Mouse (Mus musculus) gastrocnemius, postnatal 4 days (tissue): Measurements from ENCODE around the gene Pak1. TPM values are rescaled to one million over a fixed set of nuclear protein-coding genes. Genes with fewer than 3 reads are reported as not detected.
"Not testable (repeated sequence)": the region's sequence is repeated elsewhere in the genome, so short reads cannot be mapped to it uniquely, and the experiment has no call there.

Source experiments
- DNase-seq, 2 experiments: peaks; one replicate each; pipeline ENCODE4 v3.0.0; 2021 to 2022; ENCODE audit warnings: low spot score in 2 of 2, mixed read lengths in 2 of 2
- total RNA-seq, 2 experiments: library from RNA; stranded (reverse); gene quantifications; 2 replicates each; pipeline ENCODE4 v1.2.3; 2021

Pak1 gene
- total RNA-seq, 2 experiments from 2014 or later, result 123 to 124 TPM

DNA sequence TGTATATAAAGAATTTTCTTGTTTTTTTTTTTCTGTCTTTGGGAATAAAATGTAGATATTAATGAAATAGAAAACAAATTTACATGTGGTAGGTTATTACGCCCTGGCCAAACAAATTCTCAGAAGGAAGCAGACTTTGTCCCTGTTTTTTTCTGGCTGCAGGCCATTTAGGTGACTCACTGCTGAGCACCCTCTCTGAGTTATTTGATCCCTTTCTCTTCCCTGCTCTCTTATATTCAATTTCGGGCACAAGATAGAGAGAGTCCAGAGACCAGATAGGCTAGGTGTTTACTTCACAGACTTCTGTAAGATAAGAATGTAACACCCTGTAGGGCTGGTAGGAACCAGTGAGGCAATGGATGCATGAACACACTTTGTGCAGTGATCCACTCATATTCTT is 57.2 kb downstream of the Pak1 start:
- DNase-seq, result no peak

- DNase-seq, result no peak
Measured at GRCm38 (mm10) chr7:97846539-97846938, 58.2 kb downstream of the Pak1 start.

DNA sequence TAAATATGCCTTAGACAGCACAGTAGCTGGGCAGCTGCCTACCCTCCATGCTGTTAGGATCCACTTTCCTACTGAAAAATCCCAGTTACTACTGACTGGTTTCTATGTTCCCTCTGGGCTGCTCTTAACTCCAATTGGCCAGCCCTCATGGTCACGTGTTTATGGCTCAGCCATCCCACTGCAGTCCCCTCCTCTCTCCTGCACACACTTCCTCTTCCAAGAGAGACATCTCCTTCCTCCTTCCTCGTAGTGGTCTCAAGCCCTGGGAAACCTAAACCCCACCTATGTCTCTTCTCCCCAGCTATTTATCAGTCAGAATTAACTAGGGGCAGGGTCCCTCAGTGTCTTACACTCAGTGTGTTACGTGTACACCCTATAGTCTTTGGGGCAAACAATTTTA is 61.2 kb downstream of the Pak1 start:
- DNase-seq, result not testable (repeated sequence)

DNA sequence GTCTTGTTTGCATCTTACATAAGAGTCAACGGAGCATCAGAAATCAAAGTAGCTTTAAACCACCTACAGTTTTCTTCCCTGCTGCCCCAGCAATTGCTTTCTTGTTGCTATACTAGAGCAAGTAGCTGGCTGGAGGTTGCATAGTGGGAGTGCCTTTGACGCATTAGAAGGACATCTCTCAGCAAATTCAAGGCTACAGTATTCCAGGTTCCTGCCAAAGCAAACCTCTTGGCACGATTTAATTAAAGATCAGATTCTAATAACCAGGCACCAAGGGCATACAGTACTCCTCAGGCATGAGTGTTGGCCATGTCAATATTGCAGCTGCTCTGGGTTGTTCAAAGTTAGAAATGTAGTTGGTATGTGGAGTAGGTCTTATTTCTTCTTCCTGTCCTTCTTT is 62.0 kb downstream of the Pak1 start:
- no peak for DNase-seq

- DNase-seq, result no peak
Measured at GRCm38 (mm10) chr7:97863512-97863911, 75.2 kb downstream of the Pak1 start.

DNA sequence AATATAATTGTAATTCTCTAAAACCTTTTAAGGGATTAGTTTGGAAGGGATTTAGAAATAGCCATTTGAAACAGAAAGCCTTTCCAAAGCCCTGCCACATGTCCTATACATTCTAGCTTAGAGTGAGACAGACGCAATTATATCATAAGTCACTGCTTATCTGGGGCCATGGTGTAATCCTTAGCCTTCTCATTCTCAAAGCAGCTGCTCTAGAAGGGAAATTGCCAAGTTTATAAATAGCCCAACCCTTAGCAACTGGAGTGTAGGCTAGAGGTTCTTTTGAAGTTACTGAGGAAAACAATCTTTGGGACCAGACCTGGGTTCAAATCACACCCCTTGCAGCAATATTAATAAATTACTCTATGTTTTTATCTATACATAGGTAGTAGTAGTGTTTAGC is 76.2 kb downstream of the Pak1 start:
- DNase-seq, result no peak

GRCm38 (mm10) chr7:97867866-97868265 is 79.5 kb downstream of the Pak1 start:
- DNase-seq, result no peak

DNA sequence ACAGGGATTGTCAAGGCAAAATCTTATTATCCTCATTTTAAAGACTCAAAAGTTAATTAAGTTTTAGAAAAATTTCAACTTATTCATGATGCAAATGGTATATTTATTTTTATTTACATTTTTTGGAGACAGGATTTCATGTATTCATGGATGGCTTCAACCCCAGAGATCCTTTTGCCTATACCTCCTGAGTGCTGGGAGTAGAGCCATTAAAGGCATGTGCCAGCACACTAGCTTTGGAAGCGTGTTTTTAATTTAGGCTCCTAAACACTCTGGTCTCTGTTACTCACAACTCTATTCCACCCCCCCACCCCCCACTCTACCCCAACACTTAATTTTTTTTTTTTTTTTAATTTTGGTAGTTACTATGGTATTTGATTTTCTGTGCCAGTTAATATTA is 80.4 kb downstream of the Pak1 start:
- no peak for DNase-seq

GRCm38 (mm10) chr7:97872396-97872795 is 84.1 kb downstream of the Pak1 start:
- no peak for DNase-seq

- no peak for DNase-seq
Measured at GRCm38 (mm10) chr7:97873317-97873716, 85.0 kb downstream of the Pak1 start.

GRCm38 (mm10) chr7:97877846-97878538 is 89.7 kb downstream of the Pak1 start:
- no peak for DNase-seq

DNA sequence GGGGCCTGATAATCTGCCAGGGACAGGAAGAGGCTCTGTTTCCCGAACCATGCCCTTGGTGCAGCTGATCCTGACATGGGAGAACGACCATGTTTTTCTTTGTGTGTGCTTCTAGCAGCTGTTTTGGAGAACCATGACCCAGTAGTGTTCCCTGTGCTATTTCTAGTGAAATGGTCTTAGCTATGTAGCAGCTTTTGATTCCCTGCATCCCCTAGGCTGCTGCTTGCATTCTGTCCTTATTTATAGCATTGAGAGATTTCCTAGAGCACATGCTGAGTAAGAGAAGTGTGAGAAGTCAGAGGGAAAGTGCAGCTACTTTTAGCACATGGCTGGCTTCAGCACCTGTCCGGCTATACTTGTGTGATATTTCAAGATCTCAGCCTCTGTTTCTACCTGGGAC is 123.3 kb downstream of the Pak1 start:
- no peak for DNase-seq

- no peak for DNase-seq
Measured at GRCm38 (mm10) chr7:97914833-97915516, 126.6 kb downstream of the Pak1 start.

DNA sequence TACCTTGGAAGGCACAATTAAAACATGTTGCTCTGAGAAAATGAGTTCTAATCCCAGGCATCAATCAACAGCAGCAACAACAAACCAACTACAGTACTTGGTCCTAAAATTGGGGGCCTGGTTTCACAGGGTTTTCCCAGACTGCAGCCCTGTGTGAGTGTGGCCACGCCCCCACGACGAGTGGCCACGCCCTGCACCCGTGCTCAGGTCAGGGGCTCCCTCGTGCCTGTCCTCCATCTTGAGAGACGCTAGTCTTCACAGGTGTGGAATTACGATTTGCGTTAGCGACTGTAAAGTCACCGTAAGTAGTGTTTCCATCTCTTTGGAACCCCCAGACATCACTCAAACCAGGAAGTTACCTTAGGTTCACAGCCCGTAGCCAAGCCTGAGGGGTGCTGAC is 131.4 kb downstream of the Pak1 start, which contains the start of gene Gdpd4:
Gene Gdpd4, plus strand, starts transcription at position 214 of the 400 bp plus-strand sequence.
- no peak for DNase-seq

GRCm38 (mm10) chr7:97925819-97926218 is 137.5 kb downstream of the Pak1 start:
- DNase-seq, result no peak

- no peak for DNase-seq
Measured at GRCm38 (mm10) chr7:97926978-97927377, 138.6 kb downstream of the Pak1 start.

- DNase-seq, result no peak
Measured at GRCm38 (mm10) chr7:97944485-97944884, 156.1 kb downstream of the Pak1 start.

Other genes starting within 250 kb of the Pak1 start
- 100 to 1,000 TPM in 1 of 2 experiments, 10 to 100 TPM in 1; 99.2 to 120 TPM for gene Aamdc, start 209.0 kb upstream of the Pak1 start, total RNA-seq
- gene Rsf1, start 208.7 kb upstream of the Pak1 start, total RNA-seq, result 10 to 100 TPM; 24.0 to 26.1 TPM
- 10 to 100 TPM; 52.1 to 56.3 TPM for gene Clns1a, start 91.9 kb upstream of the Pak1 start, total RNA-seq
- 1 to 10 TPM; 2.6 to 3.1 TPM for gene Aqp11, start 50.3 kb upstream of the Pak1 start, total RNA-seq
- gene Gdpd4, start 131.4 kb downstream of the Pak1 start, total RNA-seq, result under 1 TPM in 1 of 2 experiments, not detected in 1; 0.13 TPM